Mouse (Mus musculus) testis, postnatal 14 days (tissue): ENCODE measurements at regions not wholly inside any gene's neighbourhood (a gene's known extent, or its start where the extent isn't known, plus 50 kb on each side); places are given as distances from the start of the nearest gene placed in this dataset.

Source experiments
- DNase-seq: peaks from one replicate; pipeline ENCODE4 v3.0.0; 2021; ENCODE audit warnings: low spot score

DNA sequence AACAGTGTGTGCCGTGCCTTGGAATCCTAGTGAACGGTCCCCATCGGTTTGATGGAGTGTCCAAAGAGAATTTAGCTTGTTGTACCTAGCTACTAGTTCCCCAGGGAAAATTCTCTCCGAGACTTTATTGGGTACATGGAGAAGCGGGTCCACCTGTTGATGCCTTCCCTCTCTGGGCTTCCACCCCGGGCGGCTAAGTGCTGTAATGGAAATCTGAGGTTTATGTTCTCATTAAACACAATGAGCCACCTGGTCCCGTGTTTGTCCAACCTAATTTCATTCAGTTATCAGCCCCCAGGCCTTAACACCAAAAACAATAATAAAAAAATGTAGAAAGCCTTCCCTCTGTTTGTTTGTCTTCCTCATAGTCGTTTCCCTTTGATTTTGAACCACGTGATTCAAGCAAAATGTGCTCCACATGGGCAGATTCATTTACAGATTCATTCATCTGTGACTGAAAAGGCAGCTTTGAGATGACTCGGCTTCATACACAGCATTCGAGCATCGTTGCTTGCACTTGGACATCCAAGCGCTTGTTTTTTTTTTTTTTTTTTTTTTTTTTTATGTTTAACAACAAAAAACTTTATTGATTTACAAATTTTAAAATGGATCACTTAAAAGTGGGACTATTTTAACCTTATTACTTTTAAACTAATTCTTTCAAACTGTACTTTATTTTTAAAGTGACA is 84.5 kb upstream of the Smim23 start:
- DNase-seq: no peak

DNA sequence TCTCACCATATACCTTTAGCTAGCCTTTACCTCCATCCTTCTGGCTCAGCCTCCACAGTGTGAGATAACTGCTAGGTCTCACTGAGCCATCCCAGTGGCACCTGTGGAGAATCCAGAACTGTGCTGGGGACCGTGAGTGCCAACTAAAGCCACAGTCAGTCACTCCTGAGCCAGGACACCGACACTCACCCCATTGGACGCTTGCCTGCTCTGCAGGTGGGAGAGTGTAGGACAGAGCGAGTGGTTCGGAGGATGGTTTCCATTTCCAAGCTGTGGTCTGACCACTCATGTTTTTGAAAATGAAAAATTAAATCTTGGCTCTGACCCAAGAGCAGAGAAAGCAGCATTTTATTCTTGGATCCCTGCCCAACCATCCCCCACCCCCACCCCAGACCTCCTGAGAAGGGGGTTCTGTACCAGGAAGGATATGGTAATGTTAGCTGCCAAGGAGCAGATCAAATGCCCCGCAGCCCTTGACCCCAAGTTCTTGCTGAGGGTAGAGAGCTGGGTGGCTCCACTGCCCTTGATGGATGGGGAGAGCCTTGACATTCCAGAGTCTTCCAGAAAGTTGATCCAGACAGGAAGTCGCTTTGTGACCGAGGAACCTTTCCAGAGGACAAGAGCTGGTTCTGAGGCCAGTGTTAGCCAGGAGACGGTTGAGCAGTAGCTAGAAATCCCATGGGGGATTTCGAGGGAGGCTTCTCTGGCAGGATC is 83.3 kb upstream of the Smim23 start:
- DNase-seq: no peak

- DNase-seq: no peak
These were observed 79.6 kb upstream of the Smim23 start for GRCm38 (mm10) chr11:32903970-32904369.

- DNase-seq: no peak
These were observed 79.0 kb upstream of the Smim23 start for GRCm38 (mm10) chr11:32903389-32903788.

GRCm38 (mm10) chr11:32902923-32903322 is 78.5 kb upstream of the Smim23 start:
- no peak for DNase-seq

DNA sequence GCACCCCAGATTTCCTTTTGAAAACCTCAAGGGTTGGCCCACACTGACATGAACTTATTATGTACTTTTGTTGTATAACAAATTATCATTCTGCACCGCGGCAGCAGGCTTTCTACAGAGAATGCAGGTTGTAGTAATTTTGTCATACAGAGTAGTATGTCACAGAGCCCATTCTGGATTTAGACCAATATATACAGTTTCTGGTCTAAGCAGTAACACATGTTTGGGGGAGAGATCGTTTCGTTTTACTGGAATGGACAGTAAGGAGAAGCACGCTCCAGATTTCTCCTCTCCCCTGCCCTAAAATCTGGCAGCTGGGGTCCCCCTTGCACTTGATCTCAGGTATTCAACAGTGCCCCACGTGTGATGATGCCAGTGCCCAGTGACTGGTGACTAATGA is 76.0 kb upstream of the Smim23 start:
- no peak for DNase-seq

- DNase-seq: no peak
These were observed 75.3 kb upstream of the Smim23 start for GRCm38 (mm10) chr11:32899604-32900216.

DNA sequence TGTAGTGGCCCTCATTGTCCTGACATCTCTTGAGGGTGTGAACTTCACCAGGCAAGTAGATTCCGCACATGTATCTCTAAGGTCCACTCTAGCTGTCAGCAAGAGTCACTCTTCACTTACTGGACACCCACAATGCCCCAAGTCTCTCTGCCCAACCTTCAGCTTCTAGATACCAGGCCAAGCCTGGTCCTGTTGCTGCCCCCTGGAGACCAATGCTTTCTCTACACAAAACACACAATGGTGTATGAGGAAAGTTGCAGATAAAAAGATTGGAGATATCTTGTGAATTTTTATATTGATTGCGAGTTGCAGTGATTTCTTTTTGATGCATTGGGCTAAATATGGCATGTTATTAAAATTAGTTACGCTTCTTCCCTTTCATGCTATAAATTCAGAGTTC is 71.0 kb upstream of the Smim23 start:
- DNase-seq: no peak

GRCm38 (mm10) chr11:32893146-32893903 is 68.9 kb upstream of the Smim23 start:
- DNase-seq: no peak

- no peak for DNase-seq
These were observed 68.1 kb upstream of the Smim23 start for GRCm38 (mm10) chr11:32892496-32892895.

- DNase-seq: no peak
These were observed 64.8 kb upstream of the Smim23 start for GRCm38 (mm10) chr11:32889248-32889647.

DNA sequence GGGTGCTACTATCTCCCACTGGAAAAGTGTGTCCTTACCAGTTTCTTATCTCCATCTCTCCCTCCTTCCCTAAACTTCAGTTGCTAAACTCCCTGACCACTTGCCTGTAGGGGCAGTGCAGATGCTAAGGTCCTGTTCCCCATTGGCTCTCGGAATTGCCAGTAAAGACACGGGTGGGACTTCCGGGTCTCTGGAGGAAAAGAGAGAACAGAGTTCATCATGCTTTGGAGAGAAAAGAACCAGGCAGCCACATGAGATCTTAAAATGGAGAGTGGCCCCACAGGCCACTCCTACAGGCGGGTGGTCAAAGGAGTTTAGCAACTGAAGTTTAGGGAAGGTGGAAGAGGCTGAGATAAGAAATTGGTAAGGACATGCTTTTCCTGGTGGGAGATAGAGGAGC is 60.3 kb upstream of the Smim23 start:
- no peak for DNase-seq

GRCm38 (mm10) chr11:32883062-32883852 is 58.9 kb upstream of the Smim23 start:
- no peak for DNase-seq

DNA sequence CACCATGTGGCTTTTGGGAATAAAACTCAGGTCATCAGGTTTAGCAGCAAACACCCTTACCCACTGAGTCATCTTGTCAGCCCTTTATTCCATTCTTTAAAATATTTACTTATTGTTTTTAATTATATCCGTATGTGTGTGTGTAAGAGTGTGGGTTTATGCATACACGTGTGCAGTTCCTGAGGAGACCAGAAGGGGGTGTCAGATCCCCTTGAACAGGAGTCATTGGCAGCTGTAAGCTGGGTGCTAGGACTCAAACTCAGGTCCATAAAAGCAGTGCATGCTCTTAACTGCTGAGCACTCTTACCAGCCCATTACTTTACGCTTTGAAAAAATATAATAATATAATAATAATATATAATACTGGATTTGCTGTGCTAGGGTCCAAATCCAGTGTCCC is 54.6 kb upstream of the Smim23 start:
- no peak for DNase-seq
